Mouse (Mus musculus): ENCODE results near the gene Chchd4.
"Not testable (repeated sequence)": the region's sequence is repeated elsewhere in the genome, so short reads cannot be mapped to it uniquely, and the experiment has no call there.

The Chchd4 gene

GRCm38 (mm10) chr6:91473805-91474440 lies 577 bp upstream of the Chchd4 start:
- no peak for DNase-seq (ENCODE audit: low read depth)

- no peak for DNase-seq (ENCODE audit: low read depth)
Measured at GRCm38 (mm10) chr6:91472319-91472718, 1.0 kb downstream of the Chchd4 start.

- DNase-seq (ENCODE audit: low read depth) = not testable (repeated sequence)
Measured at GRCm38 (mm10) chr6:91471427-91471826, 1.9 kb downstream of the Chchd4 start.

GRCm38 (mm10) chr6:91470712-91471111 lies 2.6 kb downstream of the Chchd4 start:
- DNase-seq (ENCODE audit: low read depth) = no peak

- DNase-seq (ENCODE audit: low read depth) = no peak
Measured at GRCm38 (mm10) chr6:91467106-91467505, 6.2 kb downstream of the Chchd4 start.

GRCm38 (mm10) chr6:91465756-91466155 lies 7.6 kb downstream of the Chchd4 start:
- no peak for DNase-seq (ENCODE audit: low read depth)

GRCm38 (mm10) chr6:91459471-91459870 lies 13.9 kb downstream of the Chchd4 start:
- DNase-seq (ENCODE audit: low read depth) = no peak

- no peak for DNase-seq (ENCODE audit: low read depth)
Measured at GRCm38 (mm10) chr6:91454546-91454945, 18.8 kb downstream of the Chchd4 start.

- no peak for DNase-seq (ENCODE audit: low read depth)
Measured at GRCm38 (mm10) chr6:91452056-91452455, 21.3 kb downstream of the Chchd4 start.

- DNase-seq (ENCODE audit: low read depth) = no peak
Measured at GRCm38 (mm10) chr6:91449472-91450225, 23.7 kb downstream of the Chchd4 start.

GRCm38 (mm10) chr6:91445316-91445715 lies 28.0 kb downstream of the Chchd4 start:
- no peak for DNase-seq (ENCODE audit: low read depth)

- DNase-seq (ENCODE audit: low read depth) = peak; percentile 17
Measured at GRCm38 (mm10) chr6:91441145-91441662, 32.1 kb downstream of the Chchd4 start.

- DNase-seq (ENCODE audit: low read depth) = peak; percentile 91
Measured at GRCm38 (mm10) chr6:91440474-91441144, 32.7 kb downstream of the Chchd4 start.

- DNase-seq (ENCODE audit: low read depth) = no peak
Measured at GRCm38 (mm10) chr6:91424151-91424550, 49.2 kb downstream of the Chchd4 start.

GRCm38 (mm10) chr6:91421629-91422028 lies 51.7 kb downstream of the Chchd4 start:
- DNase-seq (ENCODE audit: low read depth) = no peak

- DNase-seq (ENCODE audit: low read depth) = no peak
Measured at GRCm38 (mm10) chr6:91417291-91417845, 56.0 kb downstream of the Chchd4 start.

GRCm38 (mm10) chr6:91416146-91416545 lies 57.2 kb downstream of the Chchd4 start:
- no peak for DNase-seq (ENCODE audit: low read depth)

GRCm38 (mm10) chr6:91414890-91415289 lies 58.5 kb downstream of the Chchd4 start:
- no peak for DNase-seq (ENCODE audit: low read depth)

All from c-Kit-positive CD71-negative TER-119-negative erythroid progenitor cells, embryonic 14.5 days (primary cell).